Mouse (Mus musculus): ENCODE measurements at regions not wholly inside any gene's neighbourhood (a gene's known extent, or its start where the extent isn't known, plus 50 kb on each side); places are given as distances from the start of the nearest gene placed in this dataset.

GRCm38 (mm10) chr6:17177153-17177552, 103.8 kb upstream of the Cav2 start:
- Histone ChIP-seq H3K27ac (peak overlapping the region; percentile 82), H3K4me3 (no peak overlapping the region), H3K27me3 (ENCODE audit: control insufficient read depth, insufficient read depth, low read length) (no peaks in the 10 kb centered on the region), H3K36me3 (ENCODE audit: control insufficient read depth, insufficient read depth, low read length) (peaks cover 9% of the 10 kb centered on the region), H3K9ac (ENCODE audit: low read depth, low read length) (peak overlapping the region; percentile 4; the same call in 1 of the 2 replicates), H3K4me1 (ENCODE audit: control insufficient read depth, insufficient read depth, low read length) (peaks cover 11% of the 10 kb centered on the region), H3K79me2 (replicated peaks; ENCODE audit: control insufficient read depth, insufficient read depth, low read length) (no peaks in the 10 kb centered on the region)
- WGBS = 14% methylated on average over 7 of the region's 7 CpGs
- intact Hi-C loops (cut with DNase I) = loop anchor here (1.0 kb wide), 1 partner anchor 129 kb away; the partner anchor contains the start of gene Cav1
- DNase-seq = peak; percentile 51 to 72
- TF ChIP-seq POLR2A (IDR thresholded peaks at IDR 0.05; ENCODE audit: insufficient read depth, low read depth, low read length) = peak; percentile 43; the same call in 1 of the 2 replicates
- peak; percentile 92 for TF ChIP-seq EP300 (IDR thresholded peaks at IDR 0.05; ENCODE audit: insufficient read depth, low read depth, low read length)
- TF ChIP-seq CTCF (IDR thresholded peaks at IDR 0.05) = no peak

- intact Hi-C loops (cut with DNase I) = loop anchor here (1.0 to 2.0 kb wide), 2 partner anchors 9 to 45 kb away; no protein-coding TSS in a partner anchor
- H3K36me3 ChIP-seq (ENCODE audit: control insufficient read depth, insufficient read depth, low read length) = peaks cover 9% of the 10 kb centered on the region
- peaks cover 11% of the 10 kb centered on the region for H3K4me1 ChIP-seq (ENCODE audit: control insufficient read depth, insufficient read depth, low read length)
- H3K79me2 ChIP-seq (replicated peaks; ENCODE audit: control insufficient read depth, insufficient read depth, low read length) = no peaks in the 10 kb centered on the region
- H3K9ac ChIP-seq (ENCODE audit: low read depth, low read length) = no peak overlapping the region
- H3K27ac ChIP-seq = peak overlapping the region; percentile 47
- WGBS = 52% methylated on average over 1 of the region's 1 CpGs
- no peak overlapping the region for H3K4me3 ChIP-seq
- H3K27me3 ChIP-seq (ENCODE audit: control insufficient read depth, insufficient read depth, low read length) = no peaks in the 10 kb centered on the region
- TF ChIP-seq EP300 (IDR thresholded peaks at IDR 0.05; ENCODE audit: insufficient read depth, low read depth, low read length) = no peak
- no peak for TF ChIP-seq CTCF (IDR thresholded peaks at IDR 0.05)
- TF ChIP-seq POLR2A (IDR thresholded peaks at IDR 0.05; ENCODE audit: insufficient read depth, low read depth, low read length) = no peak
- no peak for DNase-seq
Observed at GRCm38 (mm10) chr6:17179476-17179875, 101.5 kb upstream of the Cav2 start.

- Histone ChIP-seq H3K79me2 (replicated peaks; ENCODE audit: control insufficient read depth, insufficient read depth, low read length) (no peaks in the 10 kb centered on the region), H3K27ac (no peak overlapping the region), H3K4me1 (ENCODE audit: control insufficient read depth, insufficient read depth, low read length) (no peaks in the 10 kb centered on the region), H3K36me3 (ENCODE audit: control insufficient read depth, insufficient read depth, low read length) (no peaks in the 10 kb centered on the region), H3K9ac (ENCODE audit: low read depth, low read length) (no peak overlapping the region), H3K27me3 (ENCODE audit: control insufficient read depth, insufficient read depth, low read length) (no peaks in the 10 kb centered on the region), H3K4me3 (no peak overlapping the region)
- WGBS = 88% methylated on average over 5 of the region's 5 CpGs
- intact Hi-C loops (cut with DNase I) = no loop called here
- DNase-seq = no peak
- no peak for TF ChIP-seq CTCF (IDR thresholded peaks at IDR 0.05)
- TF ChIP-seq EP300 (IDR thresholded peaks at IDR 0.05; ENCODE audit: insufficient read depth, low read depth, low read length) = no peak
- TF ChIP-seq POLR2A (IDR thresholded peaks at IDR 0.05; ENCODE audit: insufficient read depth, low read depth, low read length) = no peak
Observed at GRCm38 (mm10) chr6:17186604-17187003, 94.4 kb upstream of the Cav2 start.

- Histone ChIP-seq H3K79me2 (replicated peaks; ENCODE audit: control insufficient read depth, insufficient read depth, low read length) (no peaks in the 10 kb centered on the region), H3K4me3 (no peak overlapping the region), H3K36me3 (ENCODE audit: control insufficient read depth, insufficient read depth, low read length) (no peaks in the 10 kb centered on the region), H3K27me3 (ENCODE audit: control insufficient read depth, insufficient read depth, low read length) (no peaks in the 10 kb centered on the region), H3K9ac (ENCODE audit: low read depth, low read length) (no peak overlapping the region), H3K4me1 (ENCODE audit: control insufficient read depth, insufficient read depth, low read length) (no peaks in the 10 kb centered on the region), H3K27ac (no peak overlapping the region)
- TF ChIP-seq POLR2A (IDR thresholded peaks at IDR 0.05; ENCODE audit: insufficient read depth, low read depth, low read length) (no peak), EP300 (IDR thresholded peaks at IDR 0.05; ENCODE audit: insufficient read depth, low read depth, low read length) (no peak), CTCF (IDR thresholded peaks at IDR 0.05) (no peak)
- intact Hi-C loops (cut with DNase I) = no loop called here
- no peak for DNase-seq
- 65% methylated on average over 4 of the region's 4 CpGs for WGBS
Observed at GRCm38 (mm10) chr6:17187106-17187505, 93.9 kb upstream of the Cav2 start.

- Histone ChIP-seq H3K27me3 (ENCODE audit: control insufficient read depth, insufficient read depth, low read length) (0 out of 2 replicates have a peak, but pooled peaks cover 2% of the 10 kb centered on the region), H3K4me3 (no peak overlapping the region), H3K4me1 (ENCODE audit: control insufficient read depth, insufficient read depth, low read length) (peaks cover 3% of the 10 kb centered on the region), H3K27ac (peak overlapping the region; percentile 22; the same call in 1 of the 2 replicates), H3K36me3 (ENCODE audit: control insufficient read depth, insufficient read depth, low read length) (peaks cover 4% of the 10 kb centered on the region; the same call in 1 of the 2 replicates), H3K79me2 (replicated peaks; ENCODE audit: control insufficient read depth, insufficient read depth, low read length) (no peaks in the 10 kb centered on the region), H3K9ac (ENCODE audit: low read depth, low read length) (no peak overlapping the region)
- DNase-seq = no peak
- WGBS = 37% methylated on average over 4 of the region's 4 CpGs
- intact Hi-C loops (cut with DNase I) = no loop called here
- no peak for TF ChIP-seq CTCF (IDR thresholded peaks at IDR 0.05)
- no peak for TF ChIP-seq POLR2A (IDR thresholded peaks at IDR 0.05; ENCODE audit: insufficient read depth, low read depth, low read length)
Observed at GRCm38 (mm10) chr6:17195538-17195937, 85.4 kb upstream of the Cav2 start.

- Histone ChIP-seq H3K4me3 (peak overlapping the region; percentile 44), H3K4me1 (ENCODE audit: control insufficient read depth, insufficient read depth, low read length) (peaks cover 3% of the 10 kb centered on the region)
- intact Hi-C loops (cut with DNase I) = loop anchor here (1.0 to 2.0 kb wide), 5 partner anchors 18 to 117 kb away; partner anchors contain the start of genes Cav1 and Cav2
Observed at GRCm38 (mm10) chr6:17197728-17198397, 83.1 kb upstream of the Cav2 start.

More at GRCm38 (mm10) chr6:17197728-17198397, 83.1 kb upstream of the Cav2 start:
- Histone ChIP-seq H3K36me3 (ENCODE audit: control insufficient read depth, insufficient read depth, low read length) (peaks cover 4% of the 10 kb centered on the region; the same call in 1 of the 2 replicates), H3K27me3 (ENCODE audit: control insufficient read depth, insufficient read depth, low read length) (0 out of 2 replicates have a peak, but pooled peaks cover 2% of the 10 kb centered on the region), H3K27ac (peak overlapping the region; percentile 87), H3K79me2 (replicated peaks; ENCODE audit: control insufficient read depth, insufficient read depth, low read length) (no peaks in the 10 kb centered on the region), H3K9ac (ENCODE audit: low read depth, low read length) (peak overlapping the region; percentile 58)
- TF ChIP-seq CTCF (IDR thresholded peaks at IDR 0.05) = no peak
- TF ChIP-seq EP300 (IDR thresholded peaks at IDR 0.05; ENCODE audit: insufficient read depth, low read depth, low read length) = peak; percentile 96
- peak; percentile 78 for TF ChIP-seq POLR2A (IDR thresholded peaks at IDR 0.05; ENCODE audit: insufficient read depth, low read depth, low read length)
- peak; percentile 68 to 86 for DNase-seq
- 17% methylated on average over 18 of the region's 18 CpGs for WGBS
